Mouse (Mus musculus): ENCODE data around the gene Casp7.

- no peak for TF ChIP-seq POLR2A (IDR thresholded peaks at IDR 0.05; ENCODE audit: low read depth, low read length)
- no peak for TF ChIP-seq CTCF (IDR thresholded peaks at IDR 0.05; ENCODE audit: extremely low read depth, insufficient read depth, insufficient read length, insufficient replicate concordance)
These were observed 28.0 kb upstream of the Casp7 start for GRCm38 (mm10) chr19:56368912-56369311.
